Mouse (Mus musculus) heart, postnatal 0 days (tissue): ENCODE measurements around the gene Zfp708.

Experiments
- CTCF ChIP-seq: IDR thresholded peaks from 2 replicates; pipeline ENCODE4 v1.5.1; 2016; ENCODE audit warnings: antibody characterized with exemption, control low read depth, low read depth
- EP300 ChIP-seq: IDR thresholded peaks from 2 replicates; pipeline ENCODE4 v1.6.1; 2016; ENCODE audit warnings: antibody characterized with exemption, low read depth

DNA sequence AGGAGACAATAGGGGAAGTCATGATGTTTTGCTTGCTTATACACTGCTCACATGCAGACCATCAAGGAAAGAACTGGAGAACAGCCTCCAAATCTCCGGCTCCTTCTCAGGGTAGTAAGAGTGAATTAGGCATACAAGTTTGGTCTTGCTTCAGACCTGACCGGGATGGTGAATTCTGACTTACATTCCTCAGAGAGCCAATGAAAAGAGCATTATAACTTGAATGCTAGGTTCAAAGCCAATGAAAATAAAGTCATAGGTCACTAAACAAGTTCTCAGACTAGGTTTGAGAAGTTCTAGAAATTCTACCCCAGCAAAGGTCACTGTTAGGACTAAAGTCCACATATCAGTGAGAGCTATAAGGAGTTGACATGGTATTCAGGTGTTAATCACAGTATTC is 20.5 kb downstream of the Zfp708 start:
- TF ChIP-seq CTCF: no peak
- no peak for TF ChIP-seq EP300
